Mouse (Mus musculus) left cerebral cortex, postnatal 4 days (tissue): ENCODE measurements around the gene Cpne7. TPM values are rescaled to one million over a fixed set of nuclear protein-coding genes. Genes with fewer than 3 reads are reported as not detected.
A peak's percentile ranks its signal among the peaks of the same experiment; 100 is the strongest.

Experiments used
- DNase-seq: peaks from one replicate; pipeline ENCODE4 v3.0.0-alpha.2; 2022
- intact Hi-C: fragments of 180-260 bp; cut with DNase I; formaldehyde crosslinking; loops from one replicate; pipeline ENCODE4 v1.15.1; 2025
- total RNA-seq, 2 experiments: library from RNA; stranded (reverse); gene quantifications; 2 replicates each; pipeline ENCODE4 v1.2.3; 2021

The Cpne7 gene
- total RNA-seq, 2 experiments from 2014 or later: 39.2 to 59.4 TPM

DNA sequence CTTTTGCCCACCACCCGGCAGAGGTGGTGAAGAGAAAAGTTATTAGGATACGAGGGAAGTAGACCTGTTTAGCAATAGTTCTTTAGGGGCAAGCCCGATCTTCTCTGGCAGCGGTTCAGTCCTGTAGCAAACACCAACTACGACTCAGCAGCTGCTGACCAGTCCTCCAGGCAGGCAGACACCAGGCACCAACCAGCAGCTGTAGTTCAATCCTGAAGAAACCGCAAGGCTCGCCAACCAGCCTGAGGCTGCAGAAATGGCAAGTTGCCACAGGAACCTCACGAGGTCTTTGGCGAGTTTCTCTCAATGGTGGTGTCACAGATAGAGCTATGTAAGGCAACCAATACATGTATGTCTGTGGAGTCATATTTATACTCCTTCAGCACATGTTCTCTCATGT, 4.3 kb upstream of the Cpne7 start:
- intact Hi-C loops: no loop called here

DNA sequence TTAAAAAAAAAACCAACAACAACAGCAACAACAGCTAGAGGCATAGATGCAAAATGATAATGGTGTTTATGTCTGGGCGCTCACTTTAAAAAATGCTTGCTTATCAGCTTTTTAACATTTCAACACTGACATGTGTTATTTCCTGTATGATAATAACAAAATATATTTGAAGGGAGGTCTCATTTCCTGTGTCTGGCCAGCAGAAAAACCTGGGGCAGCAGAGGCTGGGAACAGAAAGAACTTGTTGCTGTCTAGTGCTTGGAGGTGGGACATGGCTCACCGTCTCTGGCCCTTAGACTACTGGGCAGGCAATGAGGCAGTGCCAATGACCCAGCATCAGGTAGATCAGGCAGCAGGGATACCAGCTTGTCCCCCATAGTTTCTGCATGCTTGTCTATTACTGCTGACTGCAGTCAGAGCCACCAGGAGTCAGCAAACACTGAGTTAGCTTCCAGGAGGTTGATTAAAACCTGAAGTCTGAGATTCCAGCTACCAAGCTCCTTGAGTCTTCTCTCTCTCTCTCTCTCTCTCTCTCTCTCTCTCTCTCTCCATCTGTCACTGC, 3.2 kb upstream of the Cpne7 start:
- DNase-seq: no peak
- intact Hi-C loops: no loop called here

More for the DNA sequence above, 4.3 kb upstream of the Cpne7 start:
- DNase-seq: no peak

DNA sequence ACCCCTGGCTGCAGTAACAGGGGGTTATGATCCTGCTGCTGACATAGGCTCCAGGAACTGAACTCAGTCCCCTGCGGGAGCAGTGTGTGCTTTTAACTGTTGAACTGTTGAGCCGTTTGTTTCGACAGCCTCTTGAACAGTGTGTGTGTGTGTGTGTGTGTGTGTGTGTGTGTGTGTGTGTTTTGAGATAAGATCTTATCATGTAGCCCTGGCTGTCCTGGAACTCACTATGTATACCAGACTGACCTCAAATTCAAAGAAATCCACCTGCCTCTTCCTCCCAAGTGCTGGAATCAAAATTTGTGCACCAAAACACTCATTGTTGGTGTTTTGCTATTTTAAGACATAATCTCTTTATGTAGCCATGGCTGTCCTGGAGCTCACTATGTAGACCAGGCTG, 2.5 kb upstream of the Cpne7 start:
- no peak for DNase-seq
- intact Hi-C loops: no loop called here

DNA sequence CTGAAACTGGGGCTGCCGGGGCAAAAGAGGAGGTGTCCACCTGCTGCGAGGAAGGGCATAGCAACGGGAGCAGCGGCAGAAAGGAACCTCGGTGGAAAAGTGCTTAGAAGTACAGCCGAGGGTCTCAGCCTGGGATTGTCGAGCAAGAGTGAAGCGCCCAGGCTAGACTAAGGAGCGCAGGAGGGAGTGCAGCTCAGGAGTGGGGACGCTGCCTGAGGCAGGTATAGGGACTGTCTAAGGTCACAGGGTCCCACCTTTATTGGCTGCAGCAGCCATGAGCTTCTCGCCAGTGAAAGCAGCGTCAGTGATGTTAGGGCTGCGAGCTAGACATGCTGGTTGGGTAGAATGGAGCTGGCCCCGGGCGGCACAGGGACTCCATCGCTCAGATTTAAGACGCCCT, 570 bp downstream of the Cpne7 start:
- no peak for DNase-seq
- intact Hi-C loops: no loop called here

- intact Hi-C loops: no loop called here
- DNase-seq: no peak
Measured at GRCm38 (mm10) chr8:123122059-123122458, 4.9 kb downstream of the Cpne7 start.

GRCm38 (mm10) chr8:123122670-123123069, 5.5 kb downstream of the Cpne7 start:
- intact Hi-C loops: no loop called here

DNA sequence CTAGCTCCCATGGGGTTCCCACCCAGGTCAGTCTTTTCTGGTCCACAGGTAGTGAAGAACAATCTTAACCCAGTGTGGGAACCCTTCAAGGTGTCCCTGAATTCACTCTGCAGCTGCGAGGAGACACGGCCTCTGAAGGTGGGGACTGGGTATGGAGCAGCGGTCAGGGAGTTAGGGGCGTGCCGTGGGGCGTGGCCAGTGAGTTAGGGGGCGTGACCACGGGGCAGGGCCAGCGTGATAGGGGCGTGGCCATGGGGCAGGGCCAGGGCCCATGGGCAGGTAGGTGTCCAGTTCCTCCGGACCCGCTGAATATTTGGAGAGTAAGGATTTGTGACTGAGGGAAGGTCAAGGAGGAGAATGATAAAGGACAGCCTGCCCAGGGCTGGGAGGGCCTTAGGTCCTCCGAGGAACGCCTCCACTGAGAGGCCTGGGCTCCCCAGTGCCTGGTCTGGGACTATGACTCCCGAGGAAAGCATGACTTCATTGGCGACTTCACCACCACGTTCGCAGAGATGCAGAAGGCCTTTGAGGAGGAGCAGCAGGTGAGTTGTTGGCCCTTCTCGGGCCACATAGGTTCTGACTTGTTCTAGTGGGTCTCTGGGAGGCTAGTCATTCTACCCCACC, 9.1 kb downstream of the Cpne7 start:
- intact Hi-C loops: no loop called here
- DNase-seq: no peak

More at GRCm38 (mm10) chr8:123122670-123123069, 5.5 kb downstream of the Cpne7 start:
- no peak for DNase-seq

DNA sequence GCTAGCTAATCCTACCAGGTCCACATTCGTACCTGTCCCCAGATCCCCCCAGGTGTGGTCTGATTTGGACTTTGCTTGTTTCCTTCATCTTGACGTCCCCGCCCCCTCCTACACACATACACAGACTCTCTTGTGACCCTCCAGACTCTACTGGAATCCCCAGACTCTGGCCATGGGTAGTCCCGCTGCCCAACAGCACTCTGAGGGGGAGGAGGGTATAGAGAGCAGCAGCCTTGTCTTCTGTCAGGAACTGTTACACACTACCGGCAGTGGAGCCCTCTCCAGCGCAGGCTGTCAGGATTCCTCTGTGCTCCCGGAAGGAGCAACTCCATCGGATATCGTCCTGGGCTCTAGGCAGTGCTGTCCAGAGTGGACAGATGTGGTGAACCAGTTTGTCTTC, 13.9 kb downstream of the Cpne7 start:
- intact Hi-C loops: no loop called here

GRCm38 (mm10) chr8:123132953-123133352, 15.8 kb downstream of the Cpne7 start:
- DNase-seq: no peak
- intact Hi-C loops: no loop called here

More for the DNA sequence above, 13.9 kb downstream of the Cpne7 start:
- no peak for DNase-seq

DNA sequence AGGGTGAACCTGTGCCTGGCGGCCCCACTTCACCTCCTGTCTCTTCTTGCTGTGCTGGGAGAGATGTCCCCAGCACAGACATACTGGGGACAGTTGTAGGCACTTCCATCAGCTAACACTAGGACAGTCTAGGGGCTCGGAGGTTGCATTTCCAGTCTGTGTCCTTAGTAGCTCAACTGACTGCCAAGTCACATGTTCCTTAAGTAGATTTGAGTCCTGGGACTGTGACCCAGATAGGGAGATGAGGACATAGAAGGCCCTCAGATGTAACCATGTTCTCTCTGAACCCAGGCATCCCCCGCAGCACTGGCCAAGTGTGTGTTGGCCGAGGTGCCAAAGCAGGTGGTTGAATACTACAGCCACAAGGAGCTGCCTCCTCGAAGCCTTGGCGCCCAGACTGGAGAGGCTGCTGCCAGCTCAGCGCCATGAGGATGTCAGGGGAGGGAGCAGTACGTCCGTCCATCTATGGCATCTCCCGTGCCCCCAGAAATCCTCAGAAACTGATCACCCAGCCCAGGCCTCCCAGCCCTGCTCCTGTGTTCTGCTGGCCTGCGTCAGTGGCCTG, 17.1 kb downstream of the Cpne7 start:
- no peak for DNase-seq
- intact Hi-C loops: no loop called here

GRCm38 (mm10) chr8:123135406-123135805, 18.2 kb downstream of the Cpne7 start:
- intact Hi-C loops: no loop called here
- no peak for DNase-seq

DNA sequence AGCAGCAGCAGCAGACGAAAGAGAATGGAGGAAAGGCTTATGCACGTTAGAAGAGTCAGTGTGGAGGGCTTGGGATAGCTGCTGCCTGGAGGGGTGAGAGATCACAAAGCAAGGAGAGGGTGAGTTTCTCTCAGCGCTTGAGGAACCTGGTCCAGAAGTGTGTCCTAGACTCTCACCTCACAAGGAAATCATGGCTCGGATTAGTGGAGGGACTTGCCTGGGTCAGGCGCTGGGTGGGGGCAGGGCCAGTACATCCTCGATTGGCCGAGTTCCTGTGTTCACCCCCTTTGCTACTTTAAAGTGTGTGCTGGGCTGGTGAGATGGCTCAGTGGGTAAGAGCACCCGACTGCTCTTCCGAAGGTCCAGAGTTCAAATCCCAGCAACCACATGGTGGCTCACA, 18.6 kb downstream of the Cpne7 start:
- intact Hi-C loops: no loop called here
- DNase-seq: no peak

DNA sequence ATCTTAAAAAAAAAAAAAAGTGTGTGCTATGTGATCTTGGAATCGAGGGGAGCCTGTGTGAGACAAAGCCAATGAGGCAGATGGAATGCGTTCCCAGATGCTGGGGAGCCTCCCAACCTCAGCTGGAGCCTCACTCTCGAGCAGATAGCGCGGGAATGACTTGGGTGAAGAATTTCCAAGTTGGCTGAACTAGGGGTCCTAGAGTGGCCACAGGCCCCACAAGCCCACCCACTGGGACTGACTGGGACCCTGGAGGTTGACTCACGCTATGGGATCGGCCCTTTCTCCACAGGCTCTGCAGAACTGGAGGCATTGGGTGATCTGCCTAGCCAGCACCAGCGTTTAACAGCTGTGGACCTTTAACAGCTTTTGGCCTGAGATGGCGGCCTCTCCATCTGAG, 19.1 kb downstream of the Cpne7 start:
- no peak for DNase-seq
- intact Hi-C loops: no loop called here

DNA sequence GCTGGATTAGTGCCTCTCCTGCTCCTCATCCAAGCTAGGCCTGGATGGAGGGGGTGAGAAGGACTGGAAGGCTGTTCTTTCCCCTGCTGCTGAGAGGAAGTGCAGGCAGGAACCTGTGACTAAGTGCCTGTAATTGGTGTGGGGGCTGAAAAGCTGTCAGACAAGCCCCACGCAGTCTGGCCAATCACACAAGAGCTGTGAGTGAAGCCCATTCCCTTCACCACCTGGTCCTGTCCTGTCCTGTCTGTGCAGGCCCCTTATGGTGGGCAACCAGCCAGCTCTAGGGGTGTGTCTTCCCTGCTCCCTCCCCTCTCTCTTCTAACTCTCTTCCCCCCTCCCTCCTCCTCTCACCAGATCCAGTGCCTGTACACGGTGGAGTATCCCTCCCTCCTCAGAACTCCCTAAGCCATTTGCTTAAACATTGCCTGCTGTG, 20.5 kb downstream of the Cpne7 start:
- DNase-seq: peak; percentile 89
- intact Hi-C loops: no loop called here

DNA sequence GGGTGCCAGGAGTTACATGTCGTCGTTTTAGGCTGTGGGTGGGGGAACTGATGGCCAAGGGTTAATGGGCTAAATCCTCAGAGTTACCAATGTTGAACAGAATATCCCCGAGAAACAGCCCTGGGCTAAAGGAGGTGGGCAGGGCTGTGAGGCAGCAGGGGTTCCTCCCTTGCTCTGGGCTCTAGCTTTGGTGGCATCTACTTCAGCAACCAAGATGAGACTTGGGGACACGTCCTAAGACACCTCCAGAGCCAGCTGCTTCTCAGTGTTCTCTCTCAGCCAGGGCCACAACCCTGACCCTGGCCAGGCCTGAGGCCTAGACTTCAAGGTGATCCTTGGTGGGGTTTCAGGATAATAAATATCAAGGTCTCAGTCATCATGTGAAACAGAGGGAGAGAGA, 21.6 kb downstream of the Cpne7 start:
- intact Hi-C loops: no loop called here
- DNase-seq: no peak

DNA sequence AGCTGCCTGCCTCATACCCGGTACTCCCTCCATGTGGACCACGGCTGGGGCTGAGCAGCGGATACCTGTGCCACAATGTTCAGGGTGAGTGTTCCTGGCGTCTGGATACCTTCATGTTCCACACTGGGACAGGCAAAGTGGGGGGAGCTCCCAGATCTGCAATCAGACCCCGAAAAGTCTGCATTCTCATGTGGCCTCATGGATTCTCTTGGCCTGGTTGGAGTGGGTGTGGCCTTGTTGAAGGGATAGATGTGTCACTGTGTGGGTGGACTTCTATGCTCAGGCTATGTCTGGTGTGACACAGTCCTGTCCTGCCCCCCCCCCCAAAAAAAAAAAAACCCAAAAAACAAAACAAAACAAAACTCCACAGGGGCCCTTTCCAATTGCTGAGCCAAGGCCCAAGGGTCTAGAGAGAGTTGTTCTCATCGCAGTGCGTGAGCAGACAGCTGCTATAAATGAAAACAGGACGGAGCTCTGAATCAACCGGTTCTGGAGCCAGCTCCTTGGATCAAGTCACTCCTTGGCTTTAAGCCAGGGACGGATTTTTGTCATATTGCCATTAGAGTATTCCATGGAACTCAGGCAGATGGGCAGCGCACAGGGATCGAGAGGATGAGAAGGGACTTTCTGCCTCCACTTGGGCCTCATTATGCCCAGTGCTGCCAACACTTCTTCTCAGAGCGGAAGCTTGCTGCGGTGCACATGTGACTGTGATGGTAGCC, 24.7 kb downstream of the Cpne7 start:
- intact Hi-C loops: no loop called here
- DNase-seq: peak; percentile 82

DNA sequence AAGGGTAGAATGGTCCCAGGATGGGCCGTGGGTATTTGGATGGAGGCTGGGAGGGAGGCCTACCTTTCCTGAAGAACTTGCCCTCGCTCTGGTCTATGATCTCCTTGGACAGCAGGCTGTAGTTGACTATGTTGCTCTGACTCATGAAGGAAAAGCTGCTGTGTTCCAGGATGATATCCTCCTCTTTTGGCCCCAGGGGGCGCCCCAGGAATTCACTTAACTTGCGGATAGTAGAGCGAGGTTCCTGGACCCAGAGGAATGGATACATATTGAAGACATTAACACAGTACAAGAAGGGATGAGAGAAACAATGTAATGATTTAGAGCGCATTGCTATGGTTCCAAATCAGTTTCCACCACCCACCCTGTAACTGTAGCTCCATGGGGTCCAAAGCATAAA, 28.1 kb downstream of the Cpne7 start:
- intact Hi-C loops: no loop called here

GRCm38 (mm10) chr8:123146390-123146789, 29.2 kb downstream of the Cpne7 start:
- no peak for DNase-seq
- intact Hi-C loops: no loop called here

More for the DNA sequence above, 28.1 kb downstream of the Cpne7 start:
- DNase-seq: no peak

GRCm38 (mm10) chr8:123150737-123151171, 33.6 kb downstream of the Cpne7 start:
- intact Hi-C loops: no loop called here
- DNase-seq: no peak

DNA sequence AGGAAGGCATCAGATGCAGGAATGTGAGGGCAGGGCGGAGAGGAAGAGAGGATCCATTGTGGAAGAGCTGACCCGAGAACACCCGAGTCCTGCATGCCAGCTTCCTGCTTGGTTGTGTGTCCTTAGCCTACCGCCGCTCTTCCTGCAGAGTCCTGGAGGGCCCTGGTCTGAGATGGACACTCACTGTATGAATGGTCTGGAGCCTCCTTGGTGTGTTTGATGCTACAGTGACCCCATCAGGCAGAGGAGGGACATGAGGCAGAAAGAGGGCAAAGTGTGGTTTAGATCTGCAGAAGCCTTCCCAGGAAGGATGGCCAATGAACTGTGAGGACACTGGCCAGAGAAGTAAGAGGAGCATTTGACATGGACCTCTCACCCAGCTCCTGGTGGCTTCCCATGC, 38.0 kb downstream of the Cpne7 start:
- DNase-seq: no peak
- intact Hi-C loops: no loop called here

- no peak for DNase-seq
- intact Hi-C loops: no loop called here
Measured at GRCm38 (mm10) chr8:123156070-123156773, 39.0 kb downstream of the Cpne7 start.
